In genomic region chr9:73192271-73192785, GRCm38 (mm10) we compare ENCODE assay signal across 11 mouse cellular contexts.
DNase-seq lines count a peak whose midpoint lies in the region; ATAC-seq and TF ChIP-seq lines count a peak whose summit lies in the region.
"Had no signal": no experiment of that assay in that cellular context is flagged by ENCODE, and none has a peak within 500 bp of the region (broad histone marks: within the 10 kb centered on the region; RNA-seq: fewer than 3 reads in every experiment).

No protein-coding gene starts in this region.

- DNase-seq in brain, embryonic 14.5 days (ENCODE audit: low read depth): peak; percentile 43
- DNase-seq in embryonic facial prominence, embryonic 10.5 days (ENCODE audit: low spot score): peak; percentile 67
- DNase-seq in mesoderm, embryonic 11.5 days (ENCODE audit: low read depth, low spot score): peak; percentile 48
- no peak for DNase-seq in thymus, postnatal 10 days (ENCODE audit: low spot score in 2 of 2)
- DNase-seq: kidney, adult 11 months had no signal

- no peak overlapping the region for H3K4me3 ChIP-seq in kidney, embryonic 15.5 days (replicated peaks)
- H3K4me3 ChIP-seq in kidney, embryonic 16.5 days (ENCODE audit: low read length): no peak overlapping the region
- peak overlapping the region; percentile 30 for H3K4me3 ChIP-seq in embryonic facial prominence, embryonic 10.5 days
- no peak overlapping the region for H3K4me3 ChIP-seq in kidney, embryonic 14.5 days (ENCODE audit: low read length)
- H3K4me3 ChIP-seq: megakaryocyte, embryonic 14.5 days had no signal

- H3K36me3 ChIP-seq in kidney, embryonic 15.5 days: no peaks in the 10 kb centered on the region
- no peaks in the 10 kb centered on the region for H3K36me3 ChIP-seq in kidney, embryonic 16.5 days (ENCODE audit: insufficient read depth, low read length)
- no peaks in the 10 kb centered on the region for H3K36me3 ChIP-seq in embryonic facial prominence, embryonic 10.5 days (replicated peaks)
- no peaks in the 10 kb centered on the region for H3K36me3 ChIP-seq in kidney, embryonic 14.5 days (ENCODE audit: control insufficient read depth, insufficient read depth, low read length)
- H3K36me3 ChIP-seq: G1E had no signal

- H3K4me2 ChIP-seq in kidney, embryonic 15.5 days: peak overlapping the region; percentile 24; the same call in 1 of the 2 replicates
- H3K4me2 ChIP-seq in kidney, embryonic 16.5 days (replicated peaks; ENCODE audit: low read depth, low read length): no peak overlapping the region
- H3K4me2 ChIP-seq in kidney, embryonic 14.5 days (replicated peaks; ENCODE audit: low read depth, low read length): no peak overlapping the region; the same call in 1 of the 2 replicates

- no peak for ATAC-seq in kidney, embryonic 15.5 days (replicated peaks; ENCODE audit: low FRiP score)
- no peak for ATAC-seq in kidney, embryonic 16.5 days (ENCODE audit: low FRiP score, low TSS enrichment)
- ATAC-seq in erythroblast, adult 5-6 weeks (replicated peaks; ENCODE audit: low FRiP score, poor library complexity, severe bottlenecking): no peak
- ATAC-seq in kidney, embryonic 14.5 days (ENCODE audit: low FRiP score, low TSS enrichment): no peak

- no peak for TF ChIP-seq CTCF in brain, embryonic 14.5 days (IDR thresholded peaks at IDR 0.05; ENCODE audit: borderline replicate concordance, extremely low read depth, insufficient read depth, insufficient read length)

- H3K9me3 ChIP-seq in kidney, embryonic 15.5 days (replicated peaks): no peaks in the 10 kb centered on the region
- H3K9me3 ChIP-seq in kidney, embryonic 16.5 days (ENCODE audit: low read length): no peaks in the 10 kb centered on the region
- H3K9me3 ChIP-seq in embryonic facial prominence, embryonic 10.5 days: no peaks in the 10 kb centered on the region
- no peaks in the 10 kb centered on the region for H3K9me3 ChIP-seq in kidney, embryonic 14.5 days (ENCODE audit: control insufficient read depth, low read length)
- H3K9me3 ChIP-seq: G1E had no signal

- TF ChIP-seq POLR2A in brain, embryonic 14.5 days (IDR thresholded peaks at IDR 0.05; ENCODE audit: borderline replicate concordance, extremely low read depth, insufficient read depth, insufficient read length, poor library complexity, severe bottlenecking): no peak

- H3K27ac ChIP-seq in kidney, embryonic 15.5 days: no peak overlapping the region
- no peak overlapping the region for H3K27ac ChIP-seq in kidney, embryonic 16.5 days (ENCODE audit: low read length)
- peak overlapping the region; percentile 51 for H3K27ac ChIP-seq in embryonic facial prominence, embryonic 10.5 days (replicated peaks)
- no peak overlapping the region for H3K27ac ChIP-seq in kidney, embryonic 14.5 days (ENCODE audit: low read depth, low read length)

- peaks cover 5% of the 10 kb centered on the region for H3K4me1 ChIP-seq in kidney, embryonic 15.5 days
- H3K4me1 ChIP-seq in kidney, embryonic 16.5 days (ENCODE audit: insufficient read depth, low read length): 0 out of 2 replicates have a peak, but pooled peaks cover 4% of the 10 kb centered on the region
- H3K4me1 ChIP-seq in embryonic facial prominence, embryonic 10.5 days: peaks cover 8% of the 10 kb centered on the region
- H3K4me1 ChIP-seq in kidney, embryonic 14.5 days (ENCODE audit: control insufficient read depth, insufficient read depth, low read length): 0 out of 2 replicates have a peak, but pooled peaks cover 4% of the 10 kb centered on the region

- 27% methylated on average over 11 of the region's 11 CpGs for WGBS in kidney, embryonic 15.5 days
- WGBS in kidney, embryonic 16.5 days: 20% methylated on average over 11 of the region's 11 CpGs
- WGBS in embryonic facial prominence, embryonic 10.5 days: 17% methylated on average over 11 of the region's 11 CpGs
- 32% methylated on average over 11 of the region's 11 CpGs for WGBS in kidney, embryonic 14.5 days

- H3K9ac ChIP-seq in kidney, embryonic 15.5 days: no peak overlapping the region
- no peak overlapping the region for H3K9ac ChIP-seq in kidney, embryonic 16.5 days (replicated peaks; ENCODE audit: low read length)
- no peak overlapping the region for H3K9ac ChIP-seq in kidney, embryonic 14.5 days (ENCODE audit: low read depth, low read length)

- no peaks in the 10 kb centered on the region for H3K27me3 ChIP-seq in kidney, embryonic 15.5 days
- no peaks in the 10 kb centered on the region for H3K27me3 ChIP-seq in kidney, embryonic 16.5 days (ENCODE audit: insufficient read depth, low read length)
- H3K27me3 ChIP-seq in embryonic facial prominence, embryonic 10.5 days (replicated peaks; ENCODE audit: low read depth, poor library complexity, severe bottlenecking): no peaks in the 10 kb centered on the region
- H3K27me3 ChIP-seq in kidney, embryonic 14.5 days (ENCODE audit: control insufficient read depth, insufficient read depth, low read length): no peaks in the 10 kb centered on the region
- H3K27me3 ChIP-seq: megakaryocyte, embryonic 14.5 days had no signal

Comparison
In these comparisons a context has a peak if more than half of its experiments do, and no peak if none do; other contexts are left out.
1. DNase-seq: peak in brain, embryonic 14.5 days (single experiment), embryonic facial prominence, embryonic 10.5 days (single experiment) and mesoderm, embryonic 11.5 days (single experiment); none in thymus, postnatal 10 days (0 of 2).